Comparison of ENCODE assay signal across 8 mouse cellular contexts in genomic region chr10:42278307-42278850, GRCm38 (mm10). TPM values are rescaled to one million over a fixed set of nuclear protein-coding genes. Genes with fewer than 3 reads are reported as not detected.
DNase-seq lines count a peak whose midpoint lies in the region; ATAC-seq and TF ChIP-seq lines count a peak whose summit lies in the region.

No protein-coding gene starts in this region.

- peak overlapping the region; percentile 87 for H3K9ac ChIP-seq in heart, embryonic 16.5 days (ENCODE audit: low read length)
- H3K9ac ChIP-seq in hindbrain, embryonic 11.5 days (ENCODE audit: low read depth, low read length) = peak overlapping the region; percentile 49
- peak overlapping the region; percentile 66 for H3K9ac ChIP-seq in midbrain, embryonic 11.5 days (ENCODE audit: low read length)

- no peak for TF ChIP-seq POLR2A in bone marrow, adult 2 months (IDR thresholded peaks at IDR 0.05; ENCODE audit: borderline replicate concordance, control insufficient read depth, low read depth, low read length)

- ATAC-seq in heart, embryonic 16.5 days (replicated peaks; ENCODE audit: extremely low read depth, insufficient read depth, low FRiP score) = no peak
- no peak; the same call in 1 of the 2 replicates for ATAC-seq in hindbrain, embryonic 11.5 days (ENCODE audit: low FRiP score)
- peak; percentile 17 for ATAC-seq in midbrain, embryonic 11.5 days (ENCODE audit: low FRiP score)
- no peak for ATAC-seq in activated CD4-positive, CD25-positive, alpha-beta regulatory T cell, adult 4 months

- peaks cover 15% of the 10 kb centered on the region for H3K4me1 ChIP-seq in heart, embryonic 16.5 days (ENCODE audit: control insufficient read depth, insufficient read depth, low read length)
- H3K4me1 ChIP-seq in bone marrow, adult 2 months (ENCODE audit: control insufficient read depth, insufficient read depth, low read length) = peaks cover 3% of the 10 kb centered on the region
- H3K4me1 ChIP-seq in hindbrain, embryonic 11.5 days (replicated peaks; ENCODE audit: control insufficient read depth, insufficient read depth, low read length) = peaks cover 5% of the 10 kb centered on the region; the same call in 1 of the 2 replicates
- H3K4me1 ChIP-seq in midbrain, embryonic 11.5 days (ENCODE audit: control insufficient read depth, insufficient read depth, low read length) = peaks cover 17% of the 10 kb centered on the region

- H3K9me3 ChIP-seq in heart, embryonic 16.5 days (replicated peaks; ENCODE audit: control insufficient read depth, low read length) = no peaks in the 10 kb centered on the region
- no peaks in the 10 kb centered on the region for H3K9me3 ChIP-seq in hindbrain, embryonic 11.5 days (ENCODE audit: control insufficient read depth, low read length)
- no peaks in the 10 kb centered on the region for H3K9me3 ChIP-seq in midbrain, embryonic 11.5 days (ENCODE audit: control insufficient read depth, low read length)

- H3K27ac ChIP-seq in heart, embryonic 16.5 days (ENCODE audit: low read length) = peak overlapping the region; percentile 100
- H3K27ac ChIP-seq in bone marrow, adult 2 months (ENCODE audit: control insufficient read depth, insufficient read depth, low read depth, low read length, poor library complexity) = peak overlapping the region; percentile 97
- peak overlapping the region; percentile 92 for H3K27ac ChIP-seq in hindbrain, embryonic 11.5 days (ENCODE audit: low read depth, low read length)
- no peak overlapping the region; the same call in 1 of the 2 replicates for H3K27ac ChIP-seq in midbrain, embryonic 11.5 days (ENCODE audit: low read depth, low read length)

- H3K4me3 ChIP-seq in heart, embryonic 16.5 days (ENCODE audit: low read length) = peak overlapping the region; percentile 94
- peak overlapping the region; percentile 82 for H3K4me3 ChIP-seq in bone marrow, adult 2 months (replicated peaks; ENCODE audit: control insufficient read depth, low read depth, low read length)
- peak overlapping the region; percentile 79 for H3K4me3 ChIP-seq in hindbrain, embryonic 11.5 days (ENCODE audit: low read depth, low read length)
- H3K4me3 ChIP-seq in midbrain, embryonic 11.5 days (ENCODE audit: low read depth, low read length) = peak overlapping the region; percentile 72

- WGBS in heart, embryonic 16.5 days = 3% methylated on average over 38 of the region's 38 CpGs
- WGBS in bone marrow, adult 2 months = 3% methylated on average over 38 of the region's 38 CpGs
- under 1% methylated on average over 38 of the region's 38 CpGs for WGBS in hindbrain, embryonic 11.5 days
- 2% methylated on average over 38 of the region's 38 CpGs for WGBS in midbrain, embryonic 11.5 days

- no peaks in the 10 kb centered on the region for H3K27me3 ChIP-seq in heart, embryonic 16.5 days (ENCODE audit: control insufficient read depth, insufficient read depth, low read length)
- peaks cover 12% of the 10 kb centered on the region for H3K27me3 ChIP-seq in hindbrain, embryonic 11.5 days (ENCODE audit: control insufficient read depth, insufficient read depth, low read length)
- H3K27me3 ChIP-seq in midbrain, embryonic 11.5 days (ENCODE audit: control insufficient read depth, insufficient read depth, low read length) = peaks cover 16% of the 10 kb centered on the region

- H3K4me2 ChIP-seq in heart, embryonic 16.5 days (ENCODE audit: low read depth, low read length) = peak overlapping the region; percentile 99
- H3K4me2 ChIP-seq in hindbrain, embryonic 11.5 days (replicated peaks; ENCODE audit: low read depth, low read length) = peak overlapping the region; percentile 98
- H3K4me2 ChIP-seq in midbrain, embryonic 11.5 days = peak overlapping the region; percentile 98

- H3K36me3 ChIP-seq in heart, embryonic 16.5 days (ENCODE audit: control insufficient read depth, insufficient read depth) = no peaks in the 10 kb centered on the region
- no peaks in the 10 kb centered on the region for H3K36me3 ChIP-seq in hindbrain, embryonic 11.5 days (ENCODE audit: control insufficient read depth, insufficient read depth, low read length)
- H3K36me3 ChIP-seq in midbrain, embryonic 11.5 days (ENCODE audit: control insufficient read depth, insufficient read depth, low read length) = no peaks in the 10 kb centered on the region

- no peak for DNase-seq in heart, adult 18-20 months
- DNase-seq in hindbrain, embryonic 11.5 days (ENCODE audit: low spot score) = no peak
- DNase-seq in midbrain, embryonic 11.5 days (ENCODE audit: low spot score, missing footprints) = peak; percentile 94
- DNase-seq in gastrocnemius, postnatal 25 days = no peak
- DNase-seq in retina, postnatal 1 day = no peak

- TF ChIP-seq CTCF in bone marrow, adult 2 months (IDR thresholded peaks at IDR 0.05; ENCODE audit: control insufficient read depth, insufficient read depth, low read length) = no peak

RNA-seq across cellular contexts. Expression of gene Foxo3, which starts 1.8 kb away (rescaled TPM):
- 5.4 and 5.5 TPM in 2 replicates for polyA plus RNA-seq in heart, embryonic 16.5 days (2015; fragmentation: Nextera tagmentation; extraction: Ambion mirVana)
- 10 to 100 TPM; 76.2 to 94.4 TPM for total RNA-seq in heart, adult 18-20 months (2021)
- polyA plus RNA-seq in bone marrow, adult 2 months (2011; ENCODE audit: insufficient read depth, insufficient read length, low replicate concordance, missing spikeins) = 34.9 and 51.5 TPM in 2 replicates
- 3.6 and 5.0 TPM in 2 replicates for polyA plus RNA-seq in hindbrain, embryonic 11.5 days (2014; fragmentation: Nextera tagmentation; extraction: Ambion mirVana)
- polyA plus RNA-seq in midbrain, embryonic 11.5 days (2014; fragmentation: Nextera tagmentation; extraction: Ambion mirVana) = 4.0 and 4.6 TPM in 2 replicates
- 1 to 10 TPM; 8.6 to 9.4 TPM for polyA plus RNA-seq in activated CD4-positive, CD25-positive, alpha-beta regulatory T cell, adult 4 months (2017; shearing (Covaris generic))
- 10 to 100 TPM; 21.6 to 22.6 TPM for total RNA-seq in gastrocnemius, postnatal 25 days (2021)
